Mouse (Mus musculus): ENCODE data around the gene Axin2. TPM values are rescaled to one million over a fixed set of nuclear protein-coding genes. Genes with fewer than 3 reads are reported as not detected.
"Not testable (repeated sequence)": the region's sequence is repeated elsewhere in the genome, so short reads cannot be mapped to it uniquely, and the experiment has no call there.

Axin2 gene
- polyA plus RNA-seq (2014; fragmentation: Nextera tagmentation; extraction: Ambion mirVana), result 2.9 and 3.0 TPM in 2 replicates

DNA sequence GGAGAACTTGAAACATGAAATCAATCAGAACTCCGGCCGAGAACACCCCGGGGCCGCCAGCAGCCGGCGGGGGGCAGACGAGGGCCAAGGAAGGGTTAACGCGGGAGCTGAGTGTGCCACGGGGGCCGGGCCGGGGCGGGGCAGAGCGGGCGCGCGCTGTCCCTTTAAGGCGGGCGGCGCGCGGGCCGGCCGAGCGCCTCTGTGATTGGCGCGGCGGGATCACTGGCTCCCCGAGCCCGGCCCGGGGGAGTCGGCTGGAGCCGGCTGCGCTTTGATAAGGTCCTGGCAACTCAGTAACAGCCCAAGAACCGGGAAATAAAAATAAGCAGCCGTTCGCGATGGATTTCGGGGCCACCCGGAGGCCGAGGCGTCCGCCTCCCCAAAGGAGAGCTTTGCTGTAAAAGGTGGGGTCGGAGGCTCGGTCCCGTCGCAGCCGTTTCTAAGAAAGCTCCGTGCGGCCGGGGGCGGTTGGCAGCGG lies at the start of gene Axin2:
Gene Axin2 (plus strand): TSS at position 192 of the 478 bp plus-strand sequence.
- peak within 1 kb of the TSS; percentile 83 for H3K4me3 ChIP-seq (ENCODE audit: low read depth, low read length)
- H3K36me3 ChIP-seq (ENCODE audit: control insufficient read depth, insufficient read depth, low read length), result no peaks in the 10 kb centered on the region
- H3K27ac ChIP-seq (ENCODE audit: low read depth, low read length), result peak within 1 kb of the TSS; percentile 100
- peaks cover 6% of the 10 kb centered on the region; the same call in 1 of the 2 replicates for H3K27me3 ChIP-seq (ENCODE audit: control insufficient read depth, insufficient read depth, low read length)
- peak within 1 kb of the TSS; percentile 88 for H3K4me2 ChIP-seq
- peak; percentile 91 for ATAC-seq (replicated peaks; ENCODE audit: insufficient number of reproducible peaks, low FRiP score, low TSS enrichment)
- H3K9ac ChIP-seq (ENCODE audit: low read depth, low read length), result peak within 1 kb of the TSS; percentile 96
- no peaks in the 10 kb centered on the region; the same call in 1 of the 2 replicates for H3K9me3 ChIP-seq (replicated peaks; ENCODE audit: control insufficient read depth, low read length)
- H3K4me1 ChIP-seq (ENCODE audit: control insufficient read depth, insufficient read depth, low read length), result peaks cover 17% of the 10 kb centered on the region
- WGBS (ENCODE audit: insufficient replicate concordance), result 0% methylated on average over 46 of the region's 53 CpGs

DNA sequence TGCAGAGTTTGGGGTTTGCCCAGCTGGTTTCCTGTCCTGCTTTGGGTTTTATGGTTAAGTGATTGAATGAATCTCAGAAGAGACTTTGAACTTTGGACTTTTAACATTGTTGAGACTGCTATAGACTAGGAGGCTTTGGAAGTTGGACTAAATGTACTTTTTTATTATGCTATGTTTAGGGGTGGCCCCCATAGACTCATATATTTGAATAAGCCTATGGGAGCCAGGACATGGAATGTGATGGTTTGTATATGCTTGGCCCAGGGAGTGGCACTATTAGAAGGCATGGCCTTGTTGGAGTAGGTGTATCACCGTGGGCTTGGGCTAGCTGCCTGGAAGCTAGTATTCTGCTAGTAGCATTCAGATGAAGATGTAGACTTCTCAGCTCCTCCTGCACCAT lies 48.9 kb upstream of the Axin2 start:
- H3K9me3 ChIP-seq (replicated peaks; ENCODE audit: control insufficient read depth, low read length), result not testable (repeated sequence)

DNA sequence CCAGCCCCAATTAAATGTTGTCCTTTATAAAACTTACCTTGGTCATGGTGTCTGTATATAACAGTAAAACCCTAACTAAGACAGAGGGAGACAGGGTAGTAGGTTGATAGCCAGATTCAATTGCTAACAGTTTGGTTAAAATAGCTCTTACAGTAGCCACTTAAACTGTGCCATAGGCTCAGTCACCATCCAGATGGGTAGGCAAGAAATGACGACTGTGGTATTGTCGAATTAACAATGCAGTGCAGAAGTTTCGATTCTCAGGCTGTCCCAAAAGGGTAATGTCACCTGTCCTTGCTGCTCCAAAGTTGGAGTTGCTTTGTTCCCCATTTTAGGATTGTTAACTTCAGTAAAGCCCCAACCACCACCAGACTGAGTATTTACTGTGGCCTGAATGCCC lies 48.4 kb upstream of the Axin2 start:
- Histone ChIP-seq H3K4me2 (no peak overlapping the region), H3K36me3 (ENCODE audit: control insufficient read depth, insufficient read depth, low read length) (no peaks in the 10 kb centered on the region), H3K4me1 (ENCODE audit: control insufficient read depth, insufficient read depth, low read length) (no peaks in the 10 kb centered on the region), H3K9me3 (replicated peaks; ENCODE audit: control insufficient read depth, low read length) (no peaks in the 10 kb centered on the region), H3K27ac (ENCODE audit: low read depth, low read length) (no peak overlapping the region), H3K4me3 (ENCODE audit: low read depth, low read length) (no peak overlapping the region), H3K9ac (ENCODE audit: low read depth, low read length) (no peak overlapping the region), H3K27me3 (ENCODE audit: control insufficient read depth, insufficient read depth, low read length) (no peaks in the 10 kb centered on the region)
- WGBS (ENCODE audit: insufficient replicate concordance), result 83% methylated on average over 3 of the region's 3 CpGs
- no peak for ATAC-seq (replicated peaks; ENCODE audit: insufficient number of reproducible peaks, low FRiP score, low TSS enrichment)

More for the DNA sequence above, 48.9 kb upstream of the Axin2 start:
- not testable (repeated sequence) for H3K4me1 ChIP-seq (ENCODE audit: control insufficient read depth, insufficient read depth, low read length); H3K27me3 ChIP-seq (ENCODE audit: control insufficient read depth, insufficient read depth, low read length); ATAC-seq (replicated peaks; ENCODE audit: insufficient number of reproducible peaks, low FRiP score, low TSS enrichment); H3K27ac ChIP-seq (ENCODE audit: low read depth, low read length); H3K4me2 ChIP-seq; H3K4me3 ChIP-seq (ENCODE audit: low read depth, low read length); H3K36me3 ChIP-seq (ENCODE audit: control insufficient read depth, insufficient read depth, low read length); H3K9ac ChIP-seq (ENCODE audit: low read depth, low read length)
- WGBS (ENCODE audit: insufficient replicate concordance), result 96% methylated on average over 1 of the region's 1 CpGs

DNA sequence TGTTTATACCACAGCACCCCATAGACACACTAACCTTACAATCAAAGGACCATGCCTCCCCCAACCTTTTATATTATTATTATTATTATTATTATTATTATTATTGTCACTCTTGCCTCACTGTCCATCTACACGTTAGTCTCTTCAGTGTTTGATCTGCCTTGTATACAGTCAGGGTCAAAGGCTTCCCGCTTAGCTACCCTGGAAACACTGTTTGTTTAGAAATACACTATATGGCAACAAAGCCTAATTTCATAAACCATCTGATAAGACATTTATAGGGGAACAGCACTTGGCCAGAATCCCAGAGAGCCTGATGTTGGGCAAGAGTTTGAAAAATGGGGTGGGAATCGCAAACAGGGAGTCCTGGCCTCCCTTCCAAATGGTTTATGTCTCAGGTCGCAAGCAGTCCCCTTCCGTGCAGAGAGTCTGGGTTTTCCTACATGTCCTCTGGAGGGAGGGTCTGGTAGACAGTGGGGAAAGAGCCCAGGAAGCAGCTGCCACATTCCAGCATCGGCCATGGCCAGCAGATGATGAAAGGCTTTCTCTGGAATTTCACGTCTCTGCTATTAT lies 43.4 kb upstream of the Axin2 start:
- H3K4me1 ChIP-seq (ENCODE audit: control insufficient read depth, insufficient read depth, low read length), result no peaks in the 10 kb centered on the region
- no peaks in the 10 kb centered on the region for H3K36me3 ChIP-seq (ENCODE audit: control insufficient read depth, insufficient read depth, low read length)
- 68% methylated on average over 7 of the region's 7 CpGs for WGBS (ENCODE audit: insufficient replicate concordance)
- H3K4me3 ChIP-seq (ENCODE audit: low read depth, low read length), result no peak overlapping the region
- no peak overlapping the region for H3K4me2 ChIP-seq
- ATAC-seq (replicated peaks; ENCODE audit: insufficient number of reproducible peaks, low FRiP score, low TSS enrichment), result no peak
- H3K9me3 ChIP-seq (replicated peaks; ENCODE audit: control insufficient read depth, low read length), result no peaks in the 10 kb centered on the region
- H3K9ac ChIP-seq (ENCODE audit: low read depth, low read length), result no peak overlapping the region
- no peak overlapping the region for H3K27ac ChIP-seq (ENCODE audit: low read depth, low read length)
- no peaks in the 10 kb centered on the region for H3K27me3 ChIP-seq (ENCODE audit: control insufficient read depth, insufficient read depth, low read length)

DNA sequence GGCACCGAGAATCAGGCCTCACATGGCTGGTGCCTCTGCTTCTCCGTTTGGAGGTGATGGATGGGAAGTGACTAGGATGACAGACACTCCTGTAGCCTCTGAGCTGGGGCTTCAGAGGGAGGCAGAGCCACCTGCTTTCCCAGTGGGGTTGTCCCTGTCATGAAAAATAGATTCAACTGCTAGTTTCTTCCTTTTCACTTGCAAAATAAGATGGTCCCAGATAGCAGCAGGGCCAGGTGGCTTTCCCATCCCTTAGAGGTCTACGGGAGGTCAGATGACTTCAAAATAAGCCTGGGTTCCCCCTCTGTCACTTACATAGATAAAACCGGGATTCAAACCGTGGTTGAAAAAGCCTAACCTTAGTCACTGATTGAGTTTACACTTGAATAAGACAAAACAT lies 42.6 kb upstream of the Axin2 start:
- H3K27ac ChIP-seq (ENCODE audit: low read depth, low read length), result no peak overlapping the region
- no peaks in the 10 kb centered on the region for H3K9me3 ChIP-seq (replicated peaks; ENCODE audit: control insufficient read depth, low read length)
- no peaks in the 10 kb centered on the region for H3K27me3 ChIP-seq (ENCODE audit: control insufficient read depth, insufficient read depth, low read length)
- whole genome bisulfite sequencing (ENCODE audit: insufficient replicate concordance), result 66% methylated on average over 5 of the region's 5 CpGs
- H3K36me3 ChIP-seq (ENCODE audit: control insufficient read depth, insufficient read depth, low read length), result no peaks in the 10 kb centered on the region
- no peak overlapping the region for H3K9ac ChIP-seq (ENCODE audit: low read depth, low read length)
- no peak overlapping the region for H3K4me2 ChIP-seq
- H3K4me1 ChIP-seq (ENCODE audit: control insufficient read depth, insufficient read depth, low read length), result no peaks in the 10 kb centered on the region
- no peak for ATAC-seq (replicated peaks; ENCODE audit: insufficient number of reproducible peaks, low FRiP score, low TSS enrichment)
- H3K4me3 ChIP-seq (ENCODE audit: low read depth, low read length), result no peak overlapping the region

DNA sequence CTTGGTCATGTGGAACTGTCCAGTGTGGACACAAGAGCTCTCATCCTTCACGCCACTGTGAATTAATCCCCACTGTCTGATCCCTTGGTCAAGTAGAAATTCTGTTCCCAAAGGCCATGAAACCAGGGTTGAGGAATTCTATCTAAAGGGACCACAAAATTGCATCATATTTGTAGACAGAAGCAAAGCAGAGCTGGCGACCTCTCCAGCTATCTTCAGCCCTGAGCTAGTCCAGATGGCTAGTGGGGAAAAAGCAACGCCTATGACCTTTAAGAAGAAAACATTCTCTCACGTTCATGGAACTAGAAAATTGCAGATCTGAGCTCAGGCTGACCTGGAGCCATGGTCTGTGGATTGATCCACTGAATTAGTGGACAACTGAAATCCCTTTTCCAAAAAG lies 39.6 kb upstream of the Axin2 start:
- Histone ChIP-seq H3K9me3 (replicated peaks; ENCODE audit: control insufficient read depth, low read length) (no peaks in the 10 kb centered on the region), H3K27me3 (ENCODE audit: control insufficient read depth, insufficient read depth, low read length) (no peaks in the 10 kb centered on the region), H3K9ac (ENCODE audit: low read depth, low read length) (no peak overlapping the region), H3K4me2 (no peak overlapping the region), H3K27ac (ENCODE audit: low read depth, low read length) (no peak overlapping the region), H3K4me3 (ENCODE audit: low read depth, low read length) (no peak overlapping the region), H3K36me3 (ENCODE audit: control insufficient read depth, insufficient read depth, low read length) (no peaks in the 10 kb centered on the region), H3K4me1 (ENCODE audit: control insufficient read depth, insufficient read depth, low read length) (no peaks in the 10 kb centered on the region)
- no peak for ATAC-seq (replicated peaks; ENCODE audit: insufficient number of reproducible peaks, low FRiP score, low TSS enrichment)
- 54% methylated on average over 4 of the region's 4 CpGs for WGBS (ENCODE audit: insufficient replicate concordance)

DNA sequence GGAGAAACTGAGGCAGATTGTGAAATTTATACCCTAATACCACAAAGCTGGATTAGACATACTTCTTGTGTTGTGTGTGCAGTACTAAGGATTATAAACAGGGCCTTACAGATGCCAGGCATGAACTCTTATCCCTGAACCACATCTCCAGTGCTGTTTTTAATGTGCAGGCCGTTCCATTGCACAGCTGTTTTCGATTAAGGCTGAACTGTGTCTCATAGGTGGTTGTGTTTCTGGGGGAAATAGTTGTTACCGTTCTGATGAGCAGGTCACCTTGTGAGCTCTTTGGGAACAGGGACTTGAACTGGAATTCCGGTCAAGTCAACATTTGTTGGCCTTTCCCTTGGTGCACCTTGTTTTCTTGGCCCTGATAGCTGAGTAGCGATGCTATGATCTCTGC lies 38.5 kb upstream of the Axin2 start:
- H3K9ac ChIP-seq (ENCODE audit: low read depth, low read length), result no peak overlapping the region
- no peaks in the 10 kb centered on the region for H3K4me1 ChIP-seq (ENCODE audit: control insufficient read depth, insufficient read depth, low read length)
- H3K27me3 ChIP-seq (ENCODE audit: control insufficient read depth, insufficient read depth, low read length), result no peaks in the 10 kb centered on the region
- H3K9me3 ChIP-seq (replicated peaks; ENCODE audit: control insufficient read depth, low read length), result no peaks in the 10 kb centered on the region
- H3K4me2 ChIP-seq, result no peak overlapping the region
- no peak overlapping the region for H3K27ac ChIP-seq (ENCODE audit: low read depth, low read length)
- no peaks in the 10 kb centered on the region for H3K36me3 ChIP-seq (ENCODE audit: control insufficient read depth, insufficient read depth, low read length)
- H3K4me3 ChIP-seq (ENCODE audit: low read depth, low read length), result no peak overlapping the region
- WGBS (ENCODE audit: insufficient replicate concordance), result 75% methylated on average over 5 of the region's 5 CpGs
- ATAC-seq (replicated peaks; ENCODE audit: insufficient number of reproducible peaks, low FRiP score, low TSS enrichment), result no peak

DNA sequence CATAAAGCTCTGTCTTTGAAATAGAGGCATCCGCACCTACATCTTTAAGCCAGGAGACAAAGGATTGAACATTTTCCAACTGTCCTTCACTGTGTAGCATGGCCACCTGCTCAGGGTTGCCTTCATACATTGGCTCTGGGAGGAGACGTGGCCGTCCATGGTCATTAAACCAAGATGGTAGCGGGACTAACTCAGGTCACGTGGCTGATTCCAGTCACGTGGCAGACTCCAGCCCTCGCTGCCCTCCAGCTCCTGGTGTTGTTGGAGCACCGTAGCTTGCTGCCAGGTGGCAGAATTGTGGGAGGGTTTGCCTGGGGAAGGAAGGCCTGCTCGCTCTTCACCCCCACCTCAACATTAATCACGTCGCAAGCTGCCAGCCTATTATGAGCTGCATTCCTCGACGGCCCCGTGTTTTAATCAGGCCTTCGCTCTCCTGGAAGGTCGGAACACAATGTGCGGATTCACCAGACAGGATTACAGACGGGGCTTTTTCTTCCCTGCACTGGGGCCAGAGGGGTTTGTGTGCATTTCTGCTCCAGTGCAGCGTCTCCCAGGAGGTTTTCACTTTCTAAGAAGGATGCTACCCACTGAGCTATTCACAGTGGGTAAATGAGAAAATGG lies 34.8 kb upstream of the Axin2 start:
- H3K36me3 ChIP-seq (ENCODE audit: control insufficient read depth, insufficient read depth, low read length), result no peaks in the 10 kb centered on the region
- H3K4me3 ChIP-seq (ENCODE audit: low read depth, low read length), result no peak overlapping the region
- WGBS (ENCODE audit: insufficient replicate concordance), result 62% methylated on average over 19 of the region's 19 CpGs
- no peak for ATAC-seq (replicated peaks; ENCODE audit: insufficient number of reproducible peaks, low FRiP score, low TSS enrichment)
- H3K4me1 ChIP-seq (ENCODE audit: control insufficient read depth, insufficient read depth, low read length), result no peaks in the 10 kb centered on the region
- no peaks in the 10 kb centered on the region for H3K9me3 ChIP-seq (replicated peaks; ENCODE audit: control insufficient read depth, low read length)
- no peaks in the 10 kb centered on the region for H3K27me3 ChIP-seq (ENCODE audit: control insufficient read depth, insufficient read depth, low read length)
- H3K4me2 ChIP-seq, result no peak overlapping the region
- no peak overlapping the region for H3K9ac ChIP-seq (ENCODE audit: low read depth, low read length)
- H3K27ac ChIP-seq (ENCODE audit: low read depth, low read length), result no peak overlapping the region

DNA sequence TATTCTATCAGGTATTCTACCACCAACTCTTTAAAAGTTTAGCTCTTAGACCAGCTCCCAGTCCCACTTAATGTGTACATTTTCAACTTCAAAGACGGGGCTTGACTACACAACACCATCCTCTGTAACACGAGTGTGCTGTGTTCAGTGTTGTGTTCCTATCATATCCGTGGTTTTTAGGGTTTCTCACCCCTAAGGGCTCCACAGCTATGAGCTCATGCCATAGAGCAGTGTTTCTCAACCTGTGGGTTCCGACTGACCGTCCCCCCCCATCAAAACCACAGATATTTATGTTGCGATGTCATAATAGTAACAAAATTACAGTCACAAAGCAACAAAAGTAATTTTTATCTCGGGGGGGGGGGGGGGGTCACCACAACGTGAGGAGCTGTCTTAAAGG lies 34.1 kb upstream of the Axin2 start:
- H3K36me3 ChIP-seq (ENCODE audit: control insufficient read depth, insufficient read depth, low read length), result no peaks in the 10 kb centered on the region
- no peaks in the 10 kb centered on the region for H3K9me3 ChIP-seq (replicated peaks; ENCODE audit: control insufficient read depth, low read length)
- H3K4me3 ChIP-seq (ENCODE audit: low read depth, low read length), result no peak overlapping the region
- no peak overlapping the region for H3K4me2 ChIP-seq
- 77% methylated on average over 8 of the region's 8 CpGs for WGBS (ENCODE audit: insufficient replicate concordance)
- no peak for ATAC-seq (replicated peaks; ENCODE audit: insufficient number of reproducible peaks, low FRiP score, low TSS enrichment)
- no peaks in the 10 kb centered on the region for H3K27me3 ChIP-seq (ENCODE audit: control insufficient read depth, insufficient read depth, low read length)
- no peak overlapping the region for H3K9ac ChIP-seq (ENCODE audit: low read depth, low read length)
- no peaks in the 10 kb centered on the region for H3K4me1 ChIP-seq (ENCODE audit: control insufficient read depth, insufficient read depth, low read length)
- no peak overlapping the region for H3K27ac ChIP-seq (ENCODE audit: low read depth, low read length)

Measured in heart, embryonic 11.5 days (tissue).